Mouse (Mus musculus) CD4-positive, CD25-positive, alpha-beta regulatory T cell, adult 4 months (primary cell): ENCODE measurements around the gene Klk1b21. TPM values are rescaled to one million over a fixed set of nuclear protein-coding genes. Genes with fewer than 3 reads are reported as not detected.
"Not testable (repeated sequence)": the region's sequence is repeated elsewhere in the genome, so short reads cannot be mapped to it uniquely, and the experiment has no call there.

Source experiments
- ATAC-seq: one replicate; pipeline ENCODE4 v1.8.0; 2017
- polyA plus RNA-seq, 2 experiments: library from polyadenylated mRNA; unstranded; fragments of 100-300 nt; shearing (Covaris generic); gene quantifications; one replicate each; pipeline ENCODE4 v1.2.1; 2017

The Klk1b21 gene
- not detected for polyA plus RNA-seq

DNA sequence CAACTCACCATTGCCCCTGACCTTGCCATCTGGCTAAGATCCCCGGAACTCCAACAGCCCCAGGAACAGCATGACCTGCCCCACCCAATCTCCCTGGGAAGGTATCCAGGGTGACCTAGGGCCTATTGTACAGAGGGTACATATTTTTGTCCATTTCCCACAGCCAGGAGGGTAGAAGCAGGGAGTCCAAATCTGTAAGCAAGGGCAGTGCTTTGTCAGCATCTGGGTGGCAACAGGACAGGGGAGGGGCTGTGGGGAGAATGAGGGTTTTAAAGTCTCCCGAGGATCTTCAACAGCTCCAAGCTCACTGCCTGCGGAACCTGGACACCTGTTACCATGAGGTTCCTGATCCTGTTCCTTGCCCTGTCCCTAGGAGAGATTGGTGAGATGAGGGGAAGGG, at the start of gene Klk1b21:
Gene Klk1b21, plus strand, starts transcription at position 301 of the 400 bp plus-strand sequence.
- not testable (repeated sequence) for ATAC-seq

DNA sequence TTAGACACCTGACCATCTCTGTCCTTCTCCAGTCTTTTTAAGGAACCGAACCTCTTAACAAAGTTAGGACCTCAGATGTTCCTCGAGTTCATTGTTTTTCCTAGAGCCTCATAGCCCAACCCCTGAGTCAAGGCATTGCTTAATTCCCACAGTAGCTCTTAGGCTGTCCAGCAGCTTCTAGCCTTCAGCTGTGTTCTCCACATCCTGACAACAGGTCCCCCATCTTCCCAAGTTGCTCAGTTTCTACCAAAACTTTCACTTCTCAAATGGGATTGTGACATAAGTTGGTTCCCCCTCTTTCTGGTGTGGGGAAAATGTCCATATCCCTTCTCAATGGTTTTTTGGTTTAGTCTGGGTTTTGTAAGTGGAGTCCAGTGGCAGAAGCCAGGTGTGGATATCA, 30.0 kb upstream of the Klk1b21 start:
- no peak for ATAC-seq

DNA sequence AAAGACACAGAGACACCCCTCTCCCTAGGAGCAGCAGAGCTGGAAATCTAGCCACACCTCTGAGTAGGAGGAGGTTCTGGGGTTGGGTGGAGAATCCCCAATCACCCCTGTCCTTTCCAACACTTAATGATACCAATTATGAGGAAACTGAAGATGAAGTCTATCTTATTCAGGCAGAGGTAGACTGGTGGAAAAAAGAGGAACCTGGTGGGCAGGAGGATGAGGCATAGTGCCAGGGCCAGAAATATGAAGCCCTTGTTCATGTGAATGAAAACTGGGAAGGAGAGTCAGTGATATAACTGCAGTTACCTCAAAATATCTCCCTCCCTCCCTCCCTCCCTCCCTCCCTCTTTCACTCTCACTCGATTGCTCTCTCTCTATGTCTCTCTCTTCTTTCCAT, 24.4 kb upstream of the Klk1b21 start:
- no peak for ATAC-seq

DNA sequence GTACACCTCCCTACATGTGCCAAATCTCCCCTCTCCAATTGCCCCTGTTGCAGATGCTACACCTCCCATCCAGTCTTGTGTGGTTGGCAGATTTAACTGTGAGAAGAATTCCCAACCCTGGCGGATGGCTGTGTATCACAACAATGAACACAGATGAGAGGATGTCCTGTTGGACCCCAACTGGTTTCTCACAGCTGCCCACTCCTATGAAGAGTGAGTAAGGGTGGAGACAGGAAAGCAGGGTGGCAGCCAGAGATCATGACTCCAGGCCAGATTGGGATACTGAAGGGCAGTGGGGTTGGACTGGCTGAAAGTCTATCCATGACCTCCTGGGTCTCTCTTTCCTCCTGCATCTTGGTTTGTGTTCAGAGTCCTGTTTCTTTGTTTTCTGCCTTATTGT, 6.0 kb upstream of the Klk1b21 start:
- ATAC-seq = no peak

DNA sequence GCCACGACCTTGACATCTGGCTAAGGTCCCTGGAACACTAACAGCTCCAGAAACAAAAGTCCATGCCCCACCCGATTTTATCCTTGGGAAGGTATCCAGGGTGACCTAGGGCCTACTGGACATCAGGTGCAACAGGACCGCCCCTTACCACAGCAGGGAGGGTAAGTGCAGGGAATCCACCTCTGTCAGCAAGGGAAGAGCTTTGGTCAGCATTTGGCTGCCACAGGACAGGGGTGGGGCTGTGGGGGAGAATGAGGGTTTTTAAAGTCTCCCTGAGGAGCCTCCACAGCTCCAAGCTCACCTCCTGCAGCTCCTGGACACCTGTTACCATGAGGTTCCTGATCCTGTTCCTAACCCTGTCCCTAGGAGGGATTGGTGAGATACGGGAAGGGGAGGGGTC, 10.2 kb downstream of the Klk1b21 start, which contains the start of gene Klk1b22:
Gene Klk1b22, plus strand, starts transcription at position 301 of the 400 bp plus-strand sequence.
- no peak for ATAC-seq

DNA sequence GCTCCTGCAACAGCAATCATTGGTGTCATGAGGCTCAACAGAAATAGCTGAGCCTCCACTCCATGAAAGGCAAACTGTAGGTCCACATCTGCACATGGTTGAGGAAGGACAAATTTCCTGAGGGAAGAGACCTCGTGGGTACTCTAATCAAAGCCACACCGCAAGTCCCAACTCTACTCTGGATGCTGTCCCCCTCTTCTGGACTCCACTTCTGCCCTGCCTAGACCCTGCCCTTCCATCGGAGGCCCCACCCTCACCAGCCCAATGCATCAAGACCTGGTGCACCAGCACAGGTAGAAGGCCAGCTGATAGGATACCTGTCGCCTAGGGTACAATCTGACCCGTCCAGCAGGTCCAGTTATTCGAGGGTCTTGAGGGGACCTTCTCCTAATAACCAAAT, 21.3 kb downstream of the Klk1b21 start:
- no peak for ATAC-seq

DNA sequence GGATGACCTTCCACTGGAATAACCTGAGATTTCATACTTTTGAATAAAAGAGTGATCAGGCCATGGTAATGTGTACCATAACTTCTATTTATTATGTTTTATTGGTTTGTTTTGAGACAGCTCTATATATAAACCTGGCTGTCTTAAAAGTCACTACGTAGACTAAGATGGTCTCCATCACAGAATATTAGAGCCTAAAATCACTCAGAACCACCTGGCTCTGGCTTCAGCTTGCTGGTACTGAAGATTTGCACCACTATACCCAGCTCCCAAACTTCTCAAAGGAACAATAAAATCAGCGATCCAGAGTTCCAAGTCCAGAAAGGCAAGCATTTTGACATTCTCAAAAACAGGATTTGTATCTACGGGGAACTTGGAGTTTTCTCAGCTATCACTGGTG, 34.3 kb downstream of the Klk1b21 start, which contains the start of gene Klk1b16:
Gene Klk1b16, plus strand, starts transcription at position 301 of the 400 bp plus-strand sequence.
- no peak for ATAC-seq

Other genes with a start within 250 kb of the Klk1b21 start
- gene Klk4, start 221.2 kb upstream of the Klk1b21 start, polyA plus RNA-seq = not detected
- gene Klk15, start 168.6 kb upstream of the Klk1b21 start, polyA plus RNA-seq = not detected
- not detected for gene Klk1b8, start 151.7 kb upstream of the Klk1b21 start, polyA plus RNA-seq
- gene Klk1b1, start 135.6 kb upstream of the Klk1b21 start, polyA plus RNA-seq = not detected
- gene Klk1b9, start 126.3 kb upstream of the Klk1b21 start, polyA plus RNA-seq = not detected
- not detected for gene Klk1b11, start 106.5 kb upstream of the Klk1b21 start, polyA plus RNA-seq
- not detected for gene Klk1b26, start 90.2 kb upstream of the Klk1b21 start, polyA plus RNA-seq
- 1 to 10 TPM; 1.7 to 5.7 TPM for gene Klk1b27, start 50.0 kb upstream of the Klk1b21 start, polyA plus RNA-seq
- gene Klk1b22, start 10.3 kb downstream of the Klk1b21 start, polyA plus RNA-seq = not detected
- not detected for gene Klk1b16, start 34.4 kb downstream of the Klk1b21 start, polyA plus RNA-seq
- gene Klk1b24, start 85.9 kb downstream of the Klk1b21 start, polyA plus RNA-seq = not detected
- gene Klk1b3, start 95.9 kb downstream of the Klk1b21 start, polyA plus RNA-seq = not detected
- not detected for gene Klk1b4, start 105.1 kb downstream of the Klk1b21 start, polyA plus RNA-seq
- not detected for gene Klk1b5, start 113.6 kb downstream of the Klk1b21 start, polyA plus RNA-seq
- gene Klk1, start 123.0 kb downstream of the Klk1b21 start, polyA plus RNA-seq = 1 to 10 TPM in 1 of 2 experiments, not detected in 1; 1.0 TPM
- not detected for gene Gm36864, start 133.8 kb downstream of the Klk1b21 start, polyA plus RNA-seq
- 1 to 10 TPM in 1 of 2 experiments, under 1 TPM in 1; 0.93 to 1.7 TPM for gene 1700028J19Rik, start 144.4 kb downstream of the Klk1b21 start, polyA plus RNA-seq
- gene 2410002F23Rik, start 144.4 kb downstream of the Klk1b21 start, polyA plus RNA-seq = 100 to 1,000 TPM; 101 to 192 TPM
- not detected for gene Acp4, start 155.1 kb downstream of the Klk1b21 start, polyA plus RNA-seq
- gene Gm15517, start 159.1 kb downstream of the Klk1b21 start, polyA plus RNA-seq = not detected
- gene Clec11a, start 204.6 kb downstream of the Klk1b21 start, polyA plus RNA-seq = under 1 TPM; 0.35 to 0.66 TPM
- gene Shank1, start 207.9 kb downstream of the Klk1b21 start, polyA plus RNA-seq = under 1 TPM; 0.12 to 0.58 TPM